Mouse (Mus musculus) CH12F3 (cell line): Measurements from ENCODE around the gene Eng.

Experiments used
- in situ Hi-C: fragments of 300-500 bp; cut with MboI; formaldehyde crosslinking; loops from 2 replicates; pipeline ENCODE4 v1.14.3; 2020; ENCODE audit warnings: low sequenced_read_pairs

The Eng gene

GRCm38 (mm10) chr2:32676821-32677220, 30.4 kb downstream of the Eng start:
- in situ Hi-C loops, result no loop called here

DNA sequence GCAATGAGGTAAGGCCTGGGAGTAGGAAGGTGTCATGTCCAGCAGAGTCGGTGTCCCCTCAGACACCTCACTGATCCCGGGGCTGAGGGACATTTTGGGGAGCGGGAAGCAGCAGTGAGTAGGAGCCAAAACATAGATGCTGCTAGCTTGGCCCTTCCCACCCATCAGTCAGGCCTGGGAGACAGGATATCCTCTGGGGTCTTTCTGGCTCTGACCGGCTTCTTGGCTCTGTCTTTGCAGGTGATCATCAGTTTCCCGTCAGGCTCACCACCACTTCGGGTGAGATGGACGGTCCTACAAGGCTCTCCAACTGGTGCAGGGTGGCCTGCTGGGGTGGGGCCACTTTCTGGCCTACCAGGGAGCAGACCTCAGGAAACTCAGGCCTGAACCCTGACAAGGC, 31.3 kb downstream of the Eng start:
- in situ Hi-C loops, result no loop called here

DNA sequence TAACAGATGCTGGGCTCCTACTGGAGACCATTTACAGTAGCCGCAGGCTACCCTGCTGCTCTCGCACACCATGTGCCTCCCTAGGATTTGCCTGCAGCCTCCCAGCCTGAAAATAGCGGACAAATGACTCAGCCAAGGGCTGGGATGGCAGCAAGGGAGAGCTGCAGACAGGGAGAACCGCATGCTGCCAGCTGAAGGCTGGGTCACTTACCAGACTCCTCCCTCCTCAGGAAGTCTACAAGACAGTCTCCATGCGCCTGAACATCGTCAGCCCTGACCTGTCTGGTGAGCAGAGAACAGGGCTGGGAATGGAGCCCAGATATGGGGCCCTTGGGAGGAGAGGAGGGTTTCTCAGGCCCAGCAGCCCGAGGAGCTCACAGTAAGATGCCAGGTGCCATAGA, 33.7 kb downstream of the Eng start:
- in situ Hi-C loops, result loop anchor here (5.0 kb wide), 1 partner anchor 48 kb away; no protein-coding TSS in a partner anchor

GRCm38 (mm10) chr2:32680961-32681650, 34.7 kb downstream of the Eng start:
- in situ Hi-C loops, result loop anchor here (5.0 kb wide), 1 partner anchor 49 kb away; no protein-coding TSS in a partner anchor

GRCm38 (mm10) chr2:32681754-32682153, 35.4 kb downstream of the Eng start:
- in situ Hi-C loops, result loop anchor here (5.0 kb wide), 1 partner anchor 49 kb away; no protein-coding TSS in a partner anchor

- in situ Hi-C loops, result loop anchor here (5.0 kb wide), 1 partner anchor 51 kb away; no protein-coding TSS in a partner anchor
Observed at GRCm38 (mm10) chr2:32682721-32683417, 36.5 kb downstream of the Eng start.

- in situ Hi-C loops, result loop anchor here (5.0 kb wide), 1 partner anchor 51 kb away; no protein-coding TSS in a partner anchor
Observed at GRCm38 (mm10) chr2:32683701-32684100, 37.3 kb downstream of the Eng start.

DNA sequence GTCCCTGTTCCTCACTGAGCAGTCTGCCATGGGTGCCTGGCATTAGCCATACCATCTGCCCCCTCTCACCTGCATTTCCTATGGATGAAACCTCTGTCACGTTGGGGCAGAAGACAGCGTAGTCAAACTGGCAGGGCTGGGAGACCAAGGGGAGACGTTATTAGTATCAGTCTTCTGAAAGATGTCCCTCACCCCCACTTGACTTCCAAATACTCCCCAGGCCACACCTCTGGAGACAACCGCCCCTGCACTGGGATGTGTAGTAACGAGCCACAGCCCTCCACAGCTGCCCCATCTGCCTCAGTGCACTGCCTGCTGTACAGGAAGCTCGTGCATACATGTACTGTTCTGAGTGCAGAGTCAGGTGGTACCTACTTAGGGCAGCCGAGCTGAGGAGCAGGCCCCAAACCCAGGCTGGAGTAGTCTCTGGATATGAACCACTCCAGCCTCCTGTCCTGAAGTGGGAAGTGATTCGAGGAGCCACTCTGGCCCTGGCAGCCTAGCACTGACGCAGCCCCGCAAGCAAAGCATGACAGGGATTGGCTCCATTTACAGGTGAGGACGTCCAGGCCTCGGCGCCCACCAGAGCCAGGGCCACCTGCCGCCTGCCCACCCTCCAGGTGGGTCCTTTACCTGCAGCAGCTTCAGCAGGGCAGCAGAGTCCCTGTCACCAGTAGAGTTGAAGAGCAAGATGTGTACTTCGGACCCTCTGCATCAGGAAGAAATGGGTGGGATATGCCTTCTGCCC, 38.5 kb downstream of the Eng start:
- in situ Hi-C loops, result loop anchor here (5.0 kb wide), 1 partner anchor 53 kb away; no protein-coding TSS in a partner anchor

- in situ Hi-C loops, result no loop called here
Observed at GRCm38 (mm10) chr2:32685807-32686206, 39.4 kb downstream of the Eng start.

GRCm38 (mm10) chr2:32686640-32687039, 40.2 kb downstream of the Eng start:
- in situ Hi-C loops, result no loop called here

DNA sequence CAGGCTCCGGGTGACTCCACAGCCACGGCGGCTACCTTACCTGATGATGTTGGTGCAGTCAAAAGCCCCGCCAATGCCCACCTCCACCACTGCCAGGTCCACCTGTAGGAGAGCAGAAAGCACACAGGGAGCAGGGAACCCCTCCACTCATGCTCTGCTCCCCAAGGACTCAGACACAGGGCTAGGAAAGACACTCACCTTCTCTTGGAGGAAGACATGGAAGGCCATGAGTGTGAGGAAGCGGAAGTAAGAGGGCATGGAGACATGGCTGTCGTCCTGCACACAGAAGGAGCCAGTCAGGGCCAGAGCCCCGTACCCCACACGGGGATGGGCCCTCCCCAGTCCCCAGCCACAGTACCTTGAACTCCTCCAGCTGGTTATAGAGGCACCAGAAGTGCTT, 41.2 kb downstream of the Eng start:
- in situ Hi-C loops, result no loop called here

- in situ Hi-C loops, result no loop called here
Observed at GRCm38 (mm10) chr2:32689420-32689819, 43.0 kb downstream of the Eng start.

DNA sequence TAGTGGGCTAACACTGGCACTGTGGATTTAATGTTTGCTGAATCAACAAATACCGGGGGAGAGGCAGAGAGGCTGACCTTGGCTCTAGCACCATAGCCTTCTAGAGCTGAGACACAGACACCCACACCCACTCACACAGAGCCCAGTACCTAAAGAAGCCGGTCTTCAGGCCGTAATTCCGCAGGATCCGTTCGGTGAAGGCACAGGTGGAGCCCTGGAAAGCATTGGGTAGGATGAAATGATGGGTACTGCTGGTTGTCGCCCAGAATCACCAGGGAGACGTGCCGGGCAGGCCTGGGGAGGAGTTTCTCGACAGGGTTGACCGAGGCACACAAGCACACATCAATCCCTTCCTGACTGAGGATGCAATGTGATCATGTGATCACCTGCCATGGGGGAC, 44.6 kb downstream of the Eng start:
- in situ Hi-C loops, result no loop called here

GRCm38 (mm10) chr2:32692496-32692895, 46.1 kb downstream of the Eng start:
- in situ Hi-C loops, result no loop called here

DNA sequence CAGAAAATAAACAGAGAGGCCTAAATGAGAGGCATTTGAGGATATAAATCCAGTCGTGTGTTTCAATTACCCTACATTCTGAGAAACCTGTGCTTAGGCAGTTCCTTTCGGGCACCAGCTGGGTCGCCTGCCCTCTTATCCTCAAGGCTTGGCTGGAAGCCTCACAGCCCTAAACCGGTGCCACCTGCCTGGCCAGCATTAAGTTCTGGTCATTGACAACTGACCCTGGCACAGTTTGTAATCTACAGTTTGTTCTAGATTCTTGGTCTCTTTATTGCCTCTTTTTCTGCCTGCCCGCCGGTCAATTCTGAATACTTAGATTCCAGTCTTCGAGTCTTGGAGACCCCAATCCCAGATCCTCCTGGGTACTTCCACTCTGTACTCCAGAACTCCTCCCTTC, 46.9 kb downstream of the Eng start:
- in situ Hi-C loops, result no loop called here

DNA sequence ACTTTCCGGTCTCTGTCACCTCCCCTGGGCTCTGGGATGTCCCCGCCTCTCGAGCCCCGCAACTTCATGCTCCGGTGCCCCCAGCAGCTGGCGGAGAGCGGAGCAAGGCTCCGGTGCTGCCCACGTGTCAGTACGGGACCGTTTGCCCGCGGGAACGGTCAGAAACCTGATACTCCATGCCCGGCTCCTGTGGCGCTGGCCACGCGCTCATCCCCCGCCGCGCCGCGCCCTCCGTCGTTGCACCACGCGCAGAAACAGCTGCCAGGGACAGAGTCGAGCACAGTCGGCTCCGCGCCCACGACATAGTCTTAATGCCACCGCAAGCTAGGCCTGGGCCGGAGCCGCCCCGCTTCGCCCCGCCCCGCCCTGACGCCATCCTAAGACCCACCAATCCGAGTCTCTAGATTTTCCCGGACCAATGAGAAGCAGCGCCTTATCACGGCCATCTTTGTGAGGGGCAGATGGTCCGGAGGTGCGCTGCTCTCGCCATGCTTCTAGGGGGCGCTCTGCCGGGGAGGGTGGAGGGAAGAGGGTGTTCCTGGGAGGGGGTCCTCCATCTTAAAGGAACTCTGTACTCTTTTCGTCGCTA, 47.5 kb downstream of the Eng start:
- in situ Hi-C loops, result no loop called here

DNA sequence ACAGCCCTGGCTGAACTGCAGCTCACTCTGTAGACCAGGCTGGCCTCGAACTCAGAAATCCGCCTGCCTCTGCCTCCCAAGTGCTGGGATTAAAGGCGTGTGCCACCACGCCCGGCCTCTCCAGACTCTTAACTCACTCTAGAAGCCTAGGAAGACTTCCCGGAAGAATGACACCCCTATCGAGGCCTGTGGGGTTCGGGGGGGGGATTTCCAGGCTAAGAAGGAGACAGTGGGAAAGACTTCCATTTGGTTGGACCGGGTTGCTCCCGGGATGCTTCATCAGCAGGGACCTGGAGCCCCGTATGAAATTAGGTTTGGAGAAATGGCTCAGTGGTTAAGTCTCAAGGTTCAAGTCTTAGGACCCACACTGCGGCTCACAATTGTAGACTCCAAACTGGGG, 48.3 kb downstream of the Eng start:
- in situ Hi-C loops, result no loop called here

GRCm38 (mm10) chr2:32699680-32700079, 53.3 kb downstream of the Eng start:
- in situ Hi-C loops, result no loop called here

- in situ Hi-C loops, result no loop called here
Observed at GRCm38 (mm10) chr2:32700966-32701743, 54.8 kb downstream of the Eng start.

GRCm38 (mm10) chr2:32703046-32703445, 56.7 kb downstream of the Eng start:
- in situ Hi-C loops, result no loop called here
